Mouse (Mus musculus) heart, adult 8-10 months (tissue): ENCODE measurements around the gene Plxdc2. TPM values are rescaled to one million over a fixed set of nuclear protein-coding genes. Genes with fewer than 3 reads are reported as not detected.
A peak's percentile ranks its signal among the peaks of the same experiment; 100 is the strongest.

ENCODE experiments used
- DNase-seq: peaks from one replicate; pipeline ENCODE4 v3.0.0; 2022; ENCODE audit warnings: low spot score
- total RNA-seq, 4 experiments: library from RNA; stranded (reverse); gene quantifications; 2 replicates each; pipeline ENCODE4 v1.2.4; 2022

The Plxdc2 gene
- total RNA-seq = 10 to 100 TPM; 16.7 to 20.7 (median 18.2) TPM

DNA sequence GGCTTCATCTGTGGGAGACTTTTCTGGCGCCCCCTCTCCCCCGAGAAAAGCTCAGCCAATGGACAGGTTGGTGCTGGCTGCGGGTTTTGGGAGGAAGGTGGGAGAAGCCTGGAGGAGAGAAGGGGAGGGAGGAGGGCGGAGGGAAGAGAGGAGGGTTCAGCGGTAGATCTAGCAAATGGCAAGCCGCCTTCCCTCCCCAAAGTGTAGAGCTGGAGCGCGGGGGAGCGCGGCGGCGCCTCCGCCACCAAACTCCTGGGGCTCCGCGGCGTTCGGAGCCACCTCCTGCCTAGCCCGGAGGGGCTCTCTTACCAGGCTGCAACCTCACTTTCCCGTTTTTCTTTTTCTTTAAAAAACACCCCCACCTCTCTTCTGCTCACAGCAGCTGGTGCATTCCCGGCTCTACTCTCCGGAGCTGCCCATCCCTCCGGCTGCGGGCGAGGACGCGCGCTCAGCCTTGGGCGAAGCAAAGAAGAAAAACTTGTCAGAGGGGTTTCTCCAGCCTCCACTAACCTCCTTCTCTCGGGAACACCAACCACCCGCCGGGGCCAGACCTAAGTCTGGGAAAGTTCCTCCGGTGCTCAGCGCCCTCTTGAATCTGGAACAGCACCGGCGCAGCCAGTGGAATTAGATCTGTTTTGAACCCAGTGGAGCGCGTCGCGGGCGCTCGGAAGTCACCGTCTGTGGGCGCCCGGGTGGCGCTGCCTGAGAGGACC lies at the start of gene Plxdc2:
TSS of gene Plxdc2 (plus strand) at position 199 of the 713 bp plus-strand sequence.
- peak; percentile 68 for DNase-seq

DNA sequence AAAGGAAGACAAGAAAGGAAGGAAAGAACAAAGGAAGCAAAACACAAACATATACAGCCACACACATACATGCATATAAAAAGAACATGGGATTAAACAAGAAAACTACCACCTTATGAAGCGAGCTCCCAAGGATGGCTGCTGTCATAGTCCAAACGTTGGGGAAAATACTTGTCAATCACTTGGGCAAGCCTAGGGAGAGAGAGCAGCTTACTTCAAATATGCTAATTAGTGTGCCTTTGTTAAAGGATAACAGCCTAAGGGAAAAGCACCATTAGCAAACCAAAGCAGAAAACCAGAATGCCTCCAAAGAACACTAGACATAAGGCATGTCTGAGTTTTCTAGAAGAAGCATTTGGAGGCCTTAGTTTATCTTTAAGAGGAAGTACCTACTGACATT lies 45.7 kb upstream of the Plxdc2 start:
- no peak for DNase-seq

DNA sequence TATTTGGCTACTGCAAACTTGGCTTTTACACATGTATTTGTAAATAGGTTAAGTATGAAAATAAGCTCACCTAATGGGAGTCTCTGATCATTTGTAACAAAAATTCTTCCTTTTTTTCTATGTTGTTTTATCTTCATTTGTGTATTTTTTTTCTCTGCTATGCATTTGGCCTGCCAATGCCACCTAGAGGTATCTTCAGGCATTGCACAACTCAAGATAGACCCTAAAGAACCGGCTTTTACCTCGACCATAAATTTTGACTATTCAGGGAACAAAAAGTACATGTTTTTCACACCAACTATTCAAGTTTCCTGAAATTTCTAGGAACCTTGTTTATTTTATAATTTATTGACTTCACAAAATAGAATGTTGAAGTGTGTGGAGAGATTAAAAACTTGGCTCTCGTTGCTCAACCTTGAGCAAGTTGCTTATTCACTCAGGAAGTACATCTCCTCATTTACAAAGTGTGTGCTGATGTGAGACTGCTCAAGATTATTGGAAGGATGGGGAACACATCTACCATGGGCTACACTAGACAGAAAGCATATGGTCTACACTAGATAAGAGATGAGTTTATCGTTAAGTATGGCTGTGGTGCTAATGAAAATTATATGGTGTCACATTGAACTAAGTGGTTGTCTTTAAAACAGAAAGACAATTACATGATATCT lies 43.6 kb upstream of the Plxdc2 start:
- peak; percentile 6 for DNase-seq

DNA sequence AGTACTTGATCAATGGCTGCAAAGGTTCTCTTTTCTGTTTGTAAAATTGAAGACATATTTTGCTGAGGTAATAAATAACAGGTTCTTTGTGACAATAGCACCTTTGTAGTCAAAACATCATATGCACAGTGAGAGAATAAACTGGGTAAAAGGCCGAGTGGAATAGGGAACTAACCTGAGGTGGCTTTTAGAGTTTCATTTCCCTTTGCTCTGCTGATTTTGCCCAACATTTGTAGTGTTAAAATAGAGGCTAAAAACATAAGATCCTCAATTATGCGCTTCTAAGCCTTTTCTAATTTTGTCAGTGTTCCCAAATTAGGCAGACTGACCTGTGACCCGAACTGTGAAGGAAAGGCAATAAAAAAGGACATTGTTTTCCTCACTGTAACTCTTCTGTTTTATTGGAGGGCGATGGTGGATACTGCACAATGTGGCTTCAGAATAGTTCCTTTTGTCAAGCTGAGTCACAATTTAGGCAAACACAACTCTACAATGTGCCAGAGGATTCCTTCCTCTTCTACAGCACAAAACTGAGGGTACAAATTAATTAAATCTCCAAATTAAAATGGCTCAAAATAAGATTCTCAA lies 20.8 kb upstream of the Plxdc2 start:
- no peak for DNase-seq

DNA sequence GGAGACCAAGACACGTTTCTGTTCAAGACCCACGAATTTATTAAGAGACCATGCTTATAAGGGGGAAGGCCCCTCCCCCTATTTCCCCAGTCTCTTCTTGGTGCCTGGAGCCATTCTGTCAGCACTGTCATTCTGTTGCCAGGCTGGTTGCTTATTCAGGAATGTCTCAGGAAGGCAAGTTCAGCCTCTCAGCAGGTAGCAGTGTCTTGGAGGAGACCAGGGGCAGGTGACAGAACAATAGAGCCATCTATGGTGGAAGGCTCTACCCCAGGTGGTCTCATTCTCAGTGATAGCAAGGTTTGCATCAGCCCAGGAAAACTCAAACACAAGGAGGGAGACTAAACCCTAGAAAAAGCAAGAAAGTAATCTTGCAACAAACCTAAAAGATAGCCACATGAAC lies 11.5 kb upstream of the Plxdc2 start:
- DNase-seq = no peak

GRCm38 (mm10) chr2:16351106-16351505 lies 5.0 kb upstream of the Plxdc2 start:
- no peak for DNase-seq

DNA sequence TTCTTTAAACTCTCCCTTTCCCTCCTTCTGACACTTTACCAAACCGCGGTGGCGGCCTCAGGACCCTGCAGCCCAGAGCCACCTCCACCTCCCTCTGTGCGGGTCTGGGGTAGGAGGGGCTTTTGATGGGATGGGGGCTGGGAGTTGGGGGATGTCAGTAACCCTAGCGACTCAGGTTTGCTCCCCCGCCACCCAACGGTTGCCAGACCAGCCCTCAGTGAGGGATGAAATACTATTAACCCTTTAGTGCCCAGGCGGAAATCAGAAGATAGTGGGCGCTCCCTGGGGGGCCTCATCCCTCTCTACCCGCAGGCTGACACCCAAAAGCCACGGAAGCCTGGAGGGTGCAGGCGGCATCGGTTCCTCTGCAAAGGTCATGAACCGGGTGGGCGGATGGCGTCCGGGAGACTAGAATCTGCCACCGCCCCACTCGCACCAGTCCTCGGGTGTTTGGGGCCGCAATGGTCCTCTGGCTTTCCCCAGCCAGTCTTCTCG lies 446 bp upstream of the Plxdc2 start:
- no peak for DNase-seq

- no peak for DNase-seq
These were observed 1.1 kb downstream of the Plxdc2 start for GRCm38 (mm10) chr2:16356921-16357837.

DNA sequence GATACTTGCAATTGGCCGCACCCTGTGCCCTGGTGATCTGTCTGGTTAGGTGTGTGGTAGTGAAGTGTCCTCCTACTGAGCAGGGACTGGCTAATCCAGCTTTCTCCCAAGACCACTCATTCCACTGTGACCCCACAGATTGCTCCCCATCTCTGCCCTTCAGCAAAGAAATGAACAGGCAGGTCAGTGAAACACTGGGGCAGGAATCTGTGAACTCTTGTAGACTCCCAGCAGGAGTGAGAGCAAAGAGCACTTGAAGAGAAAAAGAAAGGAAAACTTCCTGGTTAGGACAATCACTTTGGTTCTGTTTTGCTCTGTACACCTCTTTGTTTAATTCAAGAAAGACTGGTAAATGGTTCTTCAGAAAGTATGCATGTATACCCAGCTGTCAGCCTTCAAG lies 1.8 kb downstream of the Plxdc2 start:
- no peak for DNase-seq

DNA sequence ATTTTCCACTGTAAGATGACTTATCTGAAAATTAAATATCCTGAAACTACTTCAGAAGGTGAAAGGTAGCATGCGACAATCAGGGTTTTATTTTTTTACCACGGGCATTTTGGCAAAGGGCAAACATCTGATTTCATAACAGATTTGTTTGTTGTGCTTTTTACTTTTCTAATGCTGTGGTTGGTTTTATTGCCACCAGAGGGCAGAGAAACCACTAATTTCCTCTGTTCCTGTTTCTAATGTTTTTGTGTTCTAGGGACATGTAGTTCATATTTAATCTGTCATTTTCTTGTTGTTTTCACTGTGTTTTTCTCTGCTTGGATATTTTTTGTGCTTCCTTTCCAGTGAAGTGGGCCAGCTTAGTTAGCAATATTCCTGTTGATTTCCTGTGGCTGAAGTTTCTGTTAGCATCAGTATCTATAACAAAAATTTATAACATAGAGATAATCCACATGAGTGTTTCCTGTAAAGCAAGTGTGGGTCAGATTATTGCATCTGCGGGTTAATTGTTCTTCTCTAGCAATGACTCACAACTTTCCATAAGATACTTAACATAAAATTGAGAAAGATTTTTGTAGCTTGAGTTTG lies 3.3 kb downstream of the Plxdc2 start:
- DNase-seq = peak; percentile 56

GRCm38 (mm10) chr2:16364749-16365148 lies 8.6 kb downstream of the Plxdc2 start:
- DNase-seq = no peak

DNA sequence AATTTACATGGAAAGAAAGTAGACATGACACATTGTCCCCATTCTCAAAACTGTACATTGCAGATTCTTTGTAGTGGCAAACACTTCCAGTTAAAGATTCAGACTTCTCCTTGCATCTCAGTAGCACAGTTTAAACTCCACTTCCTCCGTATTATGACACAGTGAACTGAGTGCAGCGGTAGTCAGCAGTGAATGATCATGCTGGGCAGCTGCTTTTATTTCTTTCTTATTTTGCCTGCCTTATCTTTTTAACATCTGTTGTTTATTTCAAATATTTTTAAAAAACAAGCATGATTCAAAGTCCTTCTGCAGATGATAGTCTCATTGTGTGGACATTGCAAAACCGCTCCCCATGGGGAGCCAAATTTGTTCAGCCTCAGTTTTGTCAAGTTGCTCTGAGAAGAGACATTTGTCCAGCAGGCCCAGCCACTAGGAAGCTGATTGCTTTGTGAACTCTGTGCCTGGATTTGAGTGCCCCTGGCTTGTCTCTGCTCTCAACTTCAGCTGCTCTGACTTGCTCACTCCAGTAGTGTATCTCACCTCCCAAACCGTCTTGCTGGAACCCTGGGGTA lies 9.8 kb downstream of the Plxdc2 start:
- DNase-seq = peak; percentile 38

DNA sequence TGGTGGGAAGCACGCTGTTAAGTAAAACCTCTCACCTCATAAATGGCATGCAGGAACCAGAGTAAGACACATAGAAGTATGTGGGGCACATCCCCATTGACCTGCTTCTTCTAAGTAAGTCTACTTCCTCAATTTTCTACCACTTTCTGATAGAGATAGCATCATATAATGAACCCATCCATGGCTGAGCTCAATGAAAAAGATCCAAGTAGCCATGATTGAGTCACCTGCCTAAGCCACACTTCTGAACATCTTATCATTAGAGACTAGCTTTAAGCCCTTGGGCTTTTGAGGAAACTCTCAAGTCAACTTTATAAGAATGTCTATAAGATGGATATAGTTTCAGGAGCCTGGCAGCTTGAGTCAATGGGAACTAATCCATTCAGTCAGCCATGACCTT lies 14.3 kb downstream of the Plxdc2 start:
- DNase-seq = no peak

DNA sequence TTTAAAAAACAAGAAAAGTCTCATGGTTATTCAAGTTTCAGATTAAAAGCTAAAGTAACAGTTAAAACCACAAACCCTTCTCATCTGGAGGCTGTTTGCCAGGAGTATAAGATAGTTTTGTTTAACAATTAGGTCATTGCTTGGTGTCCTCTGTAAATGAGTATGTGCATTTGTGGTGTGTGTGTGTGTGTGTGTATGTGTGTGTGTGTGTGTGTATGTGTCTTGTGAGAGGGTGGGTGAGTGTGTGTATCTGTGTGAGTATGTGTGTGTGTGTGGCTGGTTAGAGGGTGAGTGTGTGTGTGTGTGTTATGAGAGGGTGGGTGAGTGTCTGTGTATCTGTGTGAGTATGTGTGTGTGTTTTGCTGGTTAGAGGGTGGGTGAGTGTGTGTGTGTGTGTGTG lies 18.2 kb downstream of the Plxdc2 start:
- DNase-seq = no peak

GRCm38 (mm10) chr2:16386206-16386605 lies 30.1 kb downstream of the Plxdc2 start:
- DNase-seq = no peak

DNA sequence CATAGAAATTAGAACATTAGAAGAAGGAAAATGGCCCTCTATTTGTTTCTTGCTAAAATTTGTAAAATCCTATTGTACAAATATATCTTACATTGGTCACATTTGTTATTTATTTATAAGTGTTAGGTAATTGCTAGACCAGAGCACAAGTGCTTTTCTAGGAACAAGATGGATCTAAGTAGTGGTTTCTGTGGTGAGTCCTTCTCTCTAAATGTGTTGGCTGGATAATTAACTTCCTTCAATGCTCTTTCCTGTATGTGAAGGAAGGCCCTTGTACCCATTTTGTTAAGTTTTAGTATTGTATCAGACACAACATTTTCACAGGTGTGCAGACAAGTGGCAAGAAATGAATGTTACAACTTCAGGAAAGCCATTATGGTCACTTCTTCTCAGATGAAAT lies 30.6 kb downstream of the Plxdc2 start:
- no peak for DNase-seq

DNA sequence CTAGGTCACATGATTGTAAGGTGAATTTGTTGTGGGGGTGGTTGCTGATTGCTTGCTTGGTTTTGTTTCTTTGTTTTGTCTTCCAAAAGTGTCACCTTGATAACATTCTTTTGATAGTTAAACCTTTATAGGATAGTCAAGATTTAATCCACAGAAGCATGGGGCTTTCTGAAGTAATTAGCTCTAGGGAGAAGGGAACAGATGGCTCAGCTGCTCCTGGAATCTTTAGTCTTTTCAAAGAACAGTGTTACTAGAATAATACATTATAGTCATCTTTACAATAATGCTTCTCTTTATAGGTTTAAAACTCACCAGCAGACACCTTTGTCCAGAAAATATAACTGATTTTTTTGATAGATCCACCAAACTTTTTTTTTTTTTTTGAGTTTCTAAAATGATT lies 31.7 kb downstream of the Plxdc2 start:
- DNase-seq = no peak

- no peak for DNase-seq
These were observed 41.4 kb downstream of the Plxdc2 start for GRCm38 (mm10) chr2:16397501-16397900.

DNA sequence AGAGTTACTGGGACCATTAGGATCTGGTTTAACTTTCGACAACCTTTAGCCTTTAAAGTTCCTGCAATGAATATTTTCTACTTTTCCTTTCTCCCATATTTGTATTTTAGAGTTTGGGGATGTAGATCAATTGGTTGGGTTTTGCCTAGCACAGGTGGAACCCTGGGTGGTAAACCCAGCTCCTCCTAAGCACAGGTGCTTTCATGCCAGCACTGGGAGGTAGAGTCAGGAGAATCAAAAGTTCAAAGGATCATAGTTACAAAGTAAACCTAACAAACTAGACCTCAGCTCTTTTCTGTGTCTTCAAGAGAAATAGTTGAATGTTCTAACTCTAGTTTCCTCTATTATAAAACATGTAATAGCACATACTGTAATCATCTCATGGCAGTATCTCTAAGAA lies 41.9 kb downstream of the Plxdc2 start:
- no peak for DNase-seq

- DNase-seq = no peak
These were observed 42.8 kb downstream of the Plxdc2 start for GRCm38 (mm10) chr2:16398896-16399295.

DNA sequence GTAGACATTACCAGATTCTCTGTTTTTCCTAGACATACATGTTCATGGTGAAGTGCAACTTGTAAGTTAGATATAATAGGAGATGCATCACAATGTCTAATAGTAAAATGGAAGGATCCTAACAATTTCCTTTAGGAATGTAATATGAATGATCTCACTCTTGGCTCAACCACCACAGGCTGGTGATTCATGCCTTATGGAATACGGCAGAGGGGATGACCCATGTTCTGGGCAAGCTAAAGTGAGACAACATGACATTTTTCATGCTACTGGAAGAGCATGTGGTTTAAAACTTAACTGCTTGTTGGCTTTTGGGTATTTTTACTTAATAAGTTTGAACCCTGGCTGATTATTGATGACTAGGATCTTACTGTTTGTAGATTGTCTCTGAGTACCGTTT lies 50.4 kb downstream of the Plxdc2 start:
- peak; percentile 13 for DNase-seq
